Mouse (Mus musculus) limb, embryonic 12.5 days (tissue): ENCODE data around the gene Lrrfip2. TPM values are rescaled to one million over a fixed set of nuclear protein-coding genes. Genes with fewer than 3 reads are reported as not detected.

Source experiments
- polyA plus RNA-seq: library from polyadenylated mRNA; unstranded; fragments of >200 nt; fragmentation: Nextera tagmentation; extraction: Ambion mirVana; gene quantifications from 2 replicates; pipeline ENCODE4 v1.2.1, GENCODE M21; 2016

The Lrrfip2 gene
- polyA plus RNA-seq, 1 experiment from 2014 or later, result 45.9 TPM

Other genes starting within 250 kb of the Lrrfip2 start
- 1.6 and 2.9 TPM in 2 replicates for gene Als2cl, start 237.7 kb upstream of the Lrrfip2 start, polyA plus RNA-seq
- 0.68 and 0.87 TPM in 2 replicates for gene Tmie, start 237.5 kb upstream of the Lrrfip2 start, polyA plus RNA-seq
- gene Fam240a, start 200.7 kb upstream of the Lrrfip2 start, polyA plus RNA-seq, result not detected in 2 replicates
- not detected in 2 replicates for gene Tdgf1, start 171.4 kb upstream of the Lrrfip2 start, polyA plus RNA-seq
- gene Lrrc2, start 166.0 kb upstream of the Lrrfip2 start, polyA plus RNA-seq, result 0.05 and 0.31 TPM in 2 replicates
- not detected in 2 replicates for gene Rtp3, start 127.0 kb upstream of the Lrrfip2 start, polyA plus RNA-seq
- gene Ltf, start 98.3 kb upstream of the Lrrfip2 start, polyA plus RNA-seq, result 0.45 and 0.84 TPM in 2 replicates
- 0.49 and 0.92 TPM in 2 replicates for gene Ccrl2, start 60.1 kb upstream of the Lrrfip2 start, polyA plus RNA-seq
- 45.1 and 45.2 TPM in 2 replicates for gene Mlh1, start 154.2 kb downstream of the Lrrfip2 start, polyA plus RNA-seq
- 41.2 and 46.4 TPM in 2 replicates for gene Epm2aip1, start 154.3 kb downstream of the Lrrfip2 start, polyA plus RNA-seq
- 0.10 and 0.12 TPM in 2 replicates for gene Trank1, start 194.1 kb downstream of the Lrrfip2 start, polyA plus RNA-seq